Comparison of ENCODE assay signal across 29 mouse cellular contexts in genomic region chr2:170884209-170884801, GRCm38 (mm10).
DNase-seq lines count a peak whose midpoint lies in the region; ATAC-seq and TF ChIP-seq lines count a peak whose summit lies in the region.
"Had no signal": no experiment of that assay in that cellular context is flagged by ENCODE, and none has a peak within 500 bp of the region (broad histone marks: within the 10 kb centered on the region; RNA-seq: fewer than 3 reads in every experiment).

No protein-coding gene starts in this region.

- no peak overlapping the region for H3K9ac ChIP-seq in forebrain, postnatal 0 days
- H3K9ac ChIP-seq in forebrain, embryonic 12.5 days, result no peak overlapping the region
- H3K9ac ChIP-seq in lung, embryonic 14.5 days, result no peak overlapping the region
- no peak overlapping the region for H3K9ac ChIP-seq in lung, postnatal 0 days (replicated peaks; ENCODE audit: low read depth)
- H3K9ac ChIP-seq: forebrain, embryonic 13.5 days; heart, embryonic 15.5 days; hindbrain, embryonic 12.5 days; liver, embryonic 13.5 days; midbrain, embryonic 15.5 days; neural tube, embryonic 12.5 days had no signal

- TF ChIP-seq CTCF in forebrain, postnatal 0 days (IDR thresholded peaks at IDR 0.05; ENCODE audit: low read depth), result no peak
- TF ChIP-seq CTCF in lung, embryonic 14.5 days (IDR thresholded peaks at IDR 0.05; ENCODE audit: low read depth), result no peak
- no peak for TF ChIP-seq CTCF in lung, postnatal 0 days (IDR thresholded peaks at IDR 0.05)

- no peak for TF ChIP-seq EP300 in lung, postnatal 0 days (IDR thresholded peaks at IDR 0.05)

- no peak for DNase-seq in forebrain, postnatal 0 days
- peak; percentile 25 for DNase-seq in lung, embryonic 14.5 days
- DNase-seq in lung, postnatal 14 days, result no peak
- peak; percentile 70 for DNase-seq in lung, postnatal 0 days (ENCODE audit: low spot score)
- peak; percentile 39 for DNase-seq in telencephalon, adult 2 months (ENCODE audit: low read depth, low spot score)
- DNase-seq in adrenal gland, adult 2 months, result no peak
- DNase-seq: adrenal gland, postnatal 14 days; cerebellum, adult 11-12 months; cerebellum, adult 9-11 months; kidney, postnatal 4 days; layer of hippocampus, postnatal 36 days; left cerebral cortex, postnatal 4 days; liver, embryonic 13.5 days; thymus, adult 2 months; thymus, postnatal 4 days had no signal

- ATAC-seq in forebrain, postnatal 0 days, result peak; percentile 78
- ATAC-seq in forebrain, embryonic 12.5 days (ENCODE audit: low FRiP score), result no peak
- peak; percentile 38; the same call in 1 of the 2 replicates for ATAC-seq in lung, embryonic 14.5 days (ENCODE audit: insufficient read depth)
- peak; percentile 85 for ATAC-seq in lung, postnatal 0 days
- ATAC-seq: forebrain, embryonic 13.5 days; intestine, embryonic 16.5 days; midbrain, embryonic 15.5 days had no signal

- no peaks in the 10 kb centered on the region for H3K36me3 ChIP-seq in forebrain, postnatal 0 days (ENCODE audit: insufficient read depth)
- no peaks in the 10 kb centered on the region for H3K36me3 ChIP-seq in forebrain, embryonic 12.5 days (replicated peaks)
- no peaks in the 10 kb centered on the region for H3K36me3 ChIP-seq in lung, embryonic 14.5 days (ENCODE audit: insufficient read depth)
- no peaks in the 10 kb centered on the region for H3K36me3 ChIP-seq in lung, postnatal 0 days (ENCODE audit: insufficient read depth, low read length)
- H3K36me3 ChIP-seq: G1E; heart, embryonic 10.5 days; heart, embryonic 15.5 days; hindbrain, embryonic 12.5 days; liver, embryonic 13.5 days; midbrain, embryonic 15.5 days; neural tube, embryonic 12.5 days had no signal

- no peak overlapping the region for H3K4me2 ChIP-seq in forebrain, postnatal 0 days (ENCODE audit: low read depth)
- H3K4me2 ChIP-seq in forebrain, embryonic 12.5 days, result no peak overlapping the region
- H3K4me2 ChIP-seq in lung, embryonic 14.5 days, result no peak overlapping the region
- H3K4me2 ChIP-seq in lung, postnatal 0 days (replicated peaks; ENCODE audit: low read depth, low read length), result no peak overlapping the region
- H3K4me2 ChIP-seq: forebrain, embryonic 13.5 days; heart, embryonic 15.5 days; hindbrain, embryonic 12.5 days; liver, embryonic 13.5 days; midbrain, embryonic 15.5 days; neural tube, embryonic 12.5 days had no signal

- no peak overlapping the region for H3K4me3 ChIP-seq in forebrain, postnatal 0 days (ENCODE audit: low read depth, low read length)
- no peak overlapping the region for H3K4me3 ChIP-seq in forebrain, embryonic 12.5 days (replicated peaks)
- H3K4me3 ChIP-seq in lung, embryonic 14.5 days (ENCODE audit: low read depth, low read length), result no peak overlapping the region
- H3K4me3 ChIP-seq in lung, postnatal 0 days (ENCODE audit: low read depth, low read length), result no peak overlapping the region
- H3K4me3 ChIP-seq: erythroblast, embryonic 14.5 days; forebrain, embryonic 13.5 days; heart, embryonic 10.5 days; heart, embryonic 15.5 days; hindbrain, embryonic 12.5 days; liver, embryonic 13.5 days; midbrain, embryonic 15.5 days; myocyte; neural tube, embryonic 12.5 days had no signal

- H3K27me3 ChIP-seq in forebrain, postnatal 0 days (ENCODE audit: insufficient read depth, low read length), result no peaks in the 10 kb centered on the region
- 0 out of 2 replicates have a peak, but pooled peaks cover 4% of the 10 kb centered on the region for H3K27me3 ChIP-seq in forebrain, embryonic 12.5 days
- no peaks in the 10 kb centered on the region for H3K27me3 ChIP-seq in lung, embryonic 14.5 days (ENCODE audit: insufficient read depth, low read length)
- H3K27me3 ChIP-seq in lung, postnatal 0 days (replicated peaks; ENCODE audit: insufficient read depth, low read length), result no peaks in the 10 kb centered on the region
- H3K27me3 ChIP-seq: forebrain, embryonic 13.5 days; hindbrain, embryonic 12.5 days; midbrain, embryonic 15.5 days; neural tube, embryonic 12.5 days had no signal

- WGBS in forebrain, postnatal 0 days, result 55% methylated on average over 4 of the region's 4 CpGs
- 65% methylated on average over 4 of the region's 4 CpGs for WGBS in forebrain, embryonic 12.5 days
- 32% methylated on average over 4 of the region's 4 CpGs for WGBS in lung, embryonic 14.5 days
- 32% methylated on average over 4 of the region's 4 CpGs for WGBS in lung, postnatal 0 days

- no peaks in the 10 kb centered on the region for H3K4me1 ChIP-seq in forebrain, postnatal 0 days (ENCODE audit: insufficient read depth)
- H3K4me1 ChIP-seq in forebrain, embryonic 12.5 days, result peaks cover 9% of the 10 kb centered on the region; the same call in 1 of the 2 replicates
- H3K4me1 ChIP-seq in lung, embryonic 14.5 days (ENCODE audit: insufficient read depth), result no peaks in the 10 kb centered on the region
- H3K4me1 ChIP-seq in lung, postnatal 0 days (ENCODE audit: insufficient read depth, low read depth, low read length), result no peaks in the 10 kb centered on the region
- H3K4me1 ChIP-seq: heart, embryonic 10.5 days; heart, embryonic 15.5 days; liver, embryonic 13.5 days; neural tube, embryonic 12.5 days had no signal

- H3K27ac ChIP-seq in forebrain, postnatal 0 days (ENCODE audit: low read depth, low read length), result peak overlapping the region; percentile 35
- no peak overlapping the region for H3K27ac ChIP-seq in forebrain, embryonic 12.5 days
- 0 out of 2 replicates have a peak overlapping the region, but pooled peaks have one; percentile 5 for H3K27ac ChIP-seq in lung, embryonic 14.5 days (ENCODE audit: low read depth)
- no peak overlapping the region for H3K27ac ChIP-seq in lung, postnatal 0 days (ENCODE audit: low read length)
- H3K27ac ChIP-seq: forebrain, embryonic 13.5 days; heart, embryonic 10.5 days; heart, embryonic 15.5 days; hindbrain, embryonic 12.5 days; kidney, postnatal 0 days; liver, embryonic 13.5 days; macrophage; midbrain, embryonic 15.5 days; neural tube, embryonic 12.5 days; stomach, postnatal 0 days had no signal

- H3K9me3 ChIP-seq in forebrain, postnatal 0 days (ENCODE audit: low read length), result no peaks in the 10 kb centered on the region
- H3K9me3 ChIP-seq in forebrain, embryonic 12.5 days, result no peaks in the 10 kb centered on the region
- no peaks in the 10 kb centered on the region for H3K9me3 ChIP-seq in lung, embryonic 14.5 days (ENCODE audit: low read depth, low read length)
- no peaks in the 10 kb centered on the region for H3K9me3 ChIP-seq in lung, postnatal 0 days (ENCODE audit: low read length)
- H3K9me3 ChIP-seq: forebrain, embryonic 13.5 days; heart, embryonic 10.5 days; heart, embryonic 15.5 days; hindbrain, embryonic 12.5 days; liver, embryonic 13.5 days; midbrain, embryonic 15.5 days; neural tube, embryonic 12.5 days had no signal

Comparison
In these comparisons a context has a peak if more than half of its experiments do, and no peak if none do; other contexts are left out.
1. DNase-seq: peak in lung, embryonic 14.5 days (single experiment), lung, postnatal 0 days (single experiment) and telencephalon, adult 2 months (single experiment); none in forebrain, postnatal 0 days (single experiment), lung, postnatal 14 days (single experiment) and adrenal gland, adult 2 months (single experiment).
2. H3K27ac ChIP-seq: peak in forebrain, postnatal 0 days (single experiment) and lung, embryonic 14.5 days (single experiment); none in forebrain, embryonic 12.5 days (single experiment) and lung, postnatal 0 days (single experiment).